Mouse (Mus musculus) CH12.LX (cell line): ENCODE measurements at regions not wholly inside any gene's neighbourhood (a gene's known extent, or its start where the extent isn't known, plus 50 kb on each side); places are given as distances from the start of the nearest gene placed in this dataset.
A peak's percentile ranks its signal among the peaks of the same experiment; 100 is the strongest.

Experiments used
- DNase-seq: peaks from one replicate; pipeline ENCODE4 v3.0.0-alpha.2; 2013; ENCODE audit errors: extremely low read depth
- H3K27ac ChIP-seq: 2 replicates; pipeline ENCODE4 v1.5.1; 2012; ENCODE audit warnings: low read depth, mild to moderate bottlenecking, control low read depth, moderate library complexity; ENCODE audit not compliant: insufficient read depth
- H3K27me3 ChIP-seq: replicated peaks from 2 replicates; pipeline ENCODE3; 2012; ENCODE audit warnings: inconsistent platforms
- H3K36me3 ChIP-seq, 2 experiments: replicated peaks in 1 of 2; 2 replicates each; pipeline versions ENCODE3 to v1.6.1; 2012; ENCODE audit warnings: inconsistent platforms in 1 of 2, low read length in 1 of 2, mild to moderate bottlenecking in 1 of 2, mixed read lengths in 1 of 2, moderate library complexity in 1 of 2; ENCODE audit not compliant: control insufficient read depth in 1 of 2, insufficient read depth in 1 of 2
- H3K4me1 ChIP-seq, 2 experiments: 2 replicates each; pipeline ENCODE4 v1.6.1; 2012; ENCODE audit warnings: inconsistent platforms in 1 of 2, moderate library complexity in 1 of 2; ENCODE audit not compliant: insufficient read depth in 2 of 2, control insufficient read depth in 1 of 2
- H3K4me2 ChIP-seq: 2 replicates; pipeline ENCODE4 v1.6.1; 2012; ENCODE audit warnings: low read depth, mild to moderate bottlenecking, control low read depth; ENCODE audit not compliant: poor library complexity, insufficient read depth, severe bottlenecking
- H3K4me3 ChIP-seq, 3 experiments: fragments of 150-350 bp in 1 of 3; sonication (generic) in 1 of 3; replicated peaks in 1 of 3; 2 replicates each; pipeline versions ENCODE3 to v1.5.1; 2011 to 2012; ENCODE audit warnings: low read depth in 2 of 3, low read length in 2 of 3, mild to moderate bottlenecking in 2 of 3, moderate library complexity in 2 of 3, control low read depth in 1 of 3, improper control_type of control experiment in 1 of 3, inconsistent platforms in 1 of 3, mixed read lengths in 1 of 3; ENCODE audit not compliant: poor library complexity in 1 of 3
- H3K79me2 ChIP-seq: replicated peaks from 2 replicates; pipeline ENCODE4 v1.6.1; 2012; ENCODE audit warnings: mild to moderate bottlenecking, moderate library complexity; ENCODE audit not compliant: control insufficient read depth, poor library complexity, insufficient read depth, severe bottlenecking; ENCODE audit errors: extremely low read depth
- H3K9ac ChIP-seq: 2 replicates; pipeline ENCODE4 v1.6.1; 2012; ENCODE audit warnings: low read depth, mild to moderate bottlenecking, control low read depth, moderate library complexity; ENCODE audit not compliant: insufficient read depth
- H3K9me3 ChIP-seq: replicated peaks from 2 replicates; pipeline ENCODE3; 2012; ENCODE audit warnings: low read length, inconsistent platforms, mixed read lengths
- CHD2 ChIP-seq: IDR thresholded peaks from 2 replicates; pipeline ENCODE4 v1.6.1; 2011; ENCODE audit warnings: low read length, improper control_type of control experiment
- CTCF ChIP-seq, 2 experiments: IDR thresholded peaks in 1 of 2; conservative IDR thresholded peaks in 1 of 2; 2 replicates each; pipeline ENCODE4 v1.5.1; 2011 to 2012; ENCODE audit warnings: low read depth in 2 of 2, low read length in 2 of 2, improper control_type of control experiment in 1 of 2, inconsistent platforms in 1 of 2, mild to moderate bottlenecking in 1 of 2, moderate library complexity in 1 of 2
- E2F4 ChIP-seq: IDR thresholded peaks from 2 replicates; pipeline ENCODE4 v1.6.1; 2011; ENCODE audit warnings: low read depth, low read length, improper control_type of control experiment; ENCODE audit not compliant: insufficient replicate concordance
- ELF1 ChIP-seq: IDR thresholded peaks from 2 replicates; pipeline ENCODE4 v1.6.1; 2014; ENCODE audit warnings: low read depth, mild to moderate bottlenecking, inconsistent platforms, low read length, improper control_type of control experiment
- EP300 ChIP-seq: IDR thresholded peaks from 2 replicates; pipeline ENCODE4 v1.6.1; 2011; ENCODE audit warnings: low read length, improper control_type of control experiment
- ETS1 ChIP-seq: conservative IDR thresholded peaks from 2 replicates; pipeline ENCODE4 v1.6.1; 2012; ENCODE audit warnings: low read depth, mild to moderate bottlenecking, inconsistent platforms, low read length, improper control_type of control experiment, moderate library complexity
- GABPA ChIP-seq: IDR thresholded peaks from 2 replicates; pipeline ENCODE4 v1.6.1; 2012; ENCODE audit warnings: low read depth, low read length, improper control_type of control experiment, inconsistent platforms; ENCODE audit not compliant: insufficient replicate concordance
- IRF4 ChIP-seq: IDR thresholded peaks from 2 replicates; pipeline ENCODE4 v1.6.1; 2014; ENCODE audit warnings: low read depth, mild to moderate bottlenecking, inconsistent platforms, low read length, improper control_type of control experiment
- JUN ChIP-seq: IDR thresholded peaks from 2 replicates; pipeline ENCODE4 v1.6.1; 2011; ENCODE audit warnings: low read depth, mild to moderate bottlenecking, low read length, improper control_type of control experiment, moderate library complexity; ENCODE audit not compliant: insufficient read depth
- KAT2A ChIP-seq: IDR thresholded peaks from 2 replicates; pipeline ENCODE4 v1.6.1; 2012; ENCODE audit warnings: low read length, improper control_type of control experiment, inconsistent platforms; ENCODE audit not compliant: insufficient replicate concordance
- MAFK ChIP-seq: IDR thresholded peaks from 2 replicates; pipeline ENCODE4 v1.6.1; 2011; ENCODE audit warnings: low read length, improper control_type of control experiment; ENCODE audit not compliant: insufficient replicate concordance
- MAZ ChIP-seq: IDR thresholded peaks from 2 replicates; pipeline ENCODE4 v1.6.1; 2012; ENCODE audit warnings: low read depth, mild to moderate bottlenecking, inconsistent platforms, low read length, improper control_type of control experiment, moderate library complexity
- MXI1 ChIP-seq: IDR thresholded peaks from 2 replicates; pipeline ENCODE4 v1.6.1; 2011; ENCODE audit warnings: mild to moderate bottlenecking, low read depth, low read length, improper control_type of control experiment
- NRF1 ChIP-seq: IDR thresholded peaks from 2 replicates; pipeline ENCODE4 v1.6.1; 2014; ENCODE audit warnings: low read depth, mild to moderate bottlenecking, inconsistent platforms, low read length, improper control_type of control experiment, moderate library complexity
- PAX5 ChIP-seq: IDR thresholded peaks from 2 replicates; pipeline ENCODE4 v1.6.1; 2012; ENCODE audit warnings: low read length, inconsistent platforms, mixed read lengths
- POLR2AphosphoS2 ChIP-seq: IDR thresholded peaks from 2 replicates; pipeline ENCODE4 v1.6.1; 2011; ENCODE audit warnings: low read depth, low read length, improper control_type of control experiment
- RAD21 ChIP-seq: IDR thresholded peaks from 2 replicates; pipeline ENCODE4 v1.6.1; 2011; ENCODE audit warnings: low read depth, mild to moderate bottlenecking, low read length, improper control_type of control experiment, moderate library complexity
- RCOR1 ChIP-seq: conservative IDR thresholded peaks from 2 replicates; pipeline ENCODE4 v1.6.1; 2012; ENCODE audit warnings: low read depth, mild to moderate bottlenecking, inconsistent platforms, low read length, improper control_type of control experiment
- SIN3A ChIP-seq: IDR thresholded peaks from 2 replicates; pipeline ENCODE4 v1.6.1; 2012; ENCODE audit warnings: low read length, improper control_type of control experiment, inconsistent platforms
- SMC3 ChIP-seq: IDR thresholded peaks from 2 replicates; pipeline ENCODE4 v1.6.1; 2011; ENCODE audit warnings: low read depth, low read length, improper control_type of control experiment
- TBP ChIP-seq: conservative IDR thresholded peaks from 2 replicates; pipeline ENCODE4 v1.6.1; 2011; ENCODE audit warnings: low read depth, low read length, improper control_type of control experiment
- TCF12 ChIP-seq: IDR thresholded peaks from 2 replicates; pipeline ENCODE4 v1.6.1; 2014; ENCODE audit warnings: low read depth, mild to moderate bottlenecking, inconsistent platforms, low read length, improper control_type of control experiment
- UBTF ChIP-seq: IDR thresholded peaks from 2 replicates; pipeline ENCODE4 v1.6.1; 2012; ENCODE audit warnings: low read depth, mild to moderate bottlenecking, inconsistent platforms, low read length, improper control_type of control experiment, moderate library complexity
- USF1 ChIP-seq: IDR thresholded peaks from 2 replicates; pipeline ENCODE4 v1.6.1; 2014; ENCODE audit warnings: low read depth, mild to moderate bottlenecking, inconsistent platforms, low read length, improper control_type of control experiment
- USF2 ChIP-seq: conservative IDR thresholded peaks from 2 replicates; pipeline ENCODE4 v1.6.1; 2011; ENCODE audit warnings: low read depth, low read length, improper control_type of control experiment
- dilution Hi-C: fragments of 300-500 bp; cut with MboI; formaldehyde crosslinking; loops from 2 replicates; pipeline ENCODE4 v1.14.3; 2020; ENCODE audit warnings: low sequenced_read_pairs; ENCODE audit not compliant: extremely low pct_unique_long_range_greater_than_20kb, extremely low pct_ligation_motif_present
- in situ Hi-C: fragments of 300-500 bp; cut with MboI; formaldehyde crosslinking; loops from 3 replicates; pipeline ENCODE4 v1.14.3; 2019; ENCODE audit warnings: low sequenced_read_pairs, low pct_ligation_motif_present, low pct_unique_long_range_greater_than_20kb, mixed read lengths

DNA sequence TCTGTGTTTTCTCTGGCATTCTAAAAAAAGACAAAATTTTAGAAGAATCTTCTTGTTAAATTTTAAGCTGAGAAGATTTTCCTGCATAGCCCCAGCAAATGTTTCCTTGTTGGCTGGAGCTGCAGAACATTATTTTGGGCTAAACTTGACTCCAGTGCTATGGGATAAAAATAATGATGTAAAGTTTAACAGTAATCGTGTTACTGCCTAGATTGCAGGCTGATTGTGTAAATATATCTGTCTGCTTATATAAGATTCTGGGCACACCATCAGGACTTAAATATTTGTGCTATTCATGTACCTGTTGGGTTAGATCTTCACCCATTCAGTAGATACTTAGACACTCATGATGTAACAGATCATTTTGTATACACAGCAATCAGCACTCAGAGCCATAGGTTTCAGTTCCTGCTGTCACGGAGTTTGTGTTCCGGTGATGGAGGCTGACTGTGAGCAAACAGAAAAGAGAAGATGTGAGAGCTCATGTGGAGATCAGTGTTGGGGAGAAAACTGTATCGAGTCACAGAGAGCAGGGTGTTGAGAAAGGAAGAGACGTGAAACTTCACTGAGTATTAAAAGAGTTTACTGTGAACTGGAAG, 561.1 kb upstream of the Camk1g start:
- no peaks in the 10 kb centered on the region for H3K9me3 ChIP-seq
- H3K4me1 ChIP-seq = peaks cover 0 to 4% of the 10 kb centered on the region in 2 experiments; a peak in 1 of 4 replicates
- no peak overlapping the region for H3K27ac ChIP-seq
- H3K27me3 ChIP-seq = no peaks in the 10 kb centered on the region
- no peaks in the 10 kb centered on the region for H3K36me3 ChIP-seq
- peak; percentile 15 for DNase-seq
- no peak overlapping the region for H3K9ac ChIP-seq
- TF ChIP-seq POLR2AphosphoS2 = no peak
- TF ChIP-seq IRF4 = 0 out of 2 replicates have a peak, but pooled peaks have one; percentile 10
- dilution Hi-C loops (no loop called here), in situ Hi-C loops (no loop called here)
- no peaks in the 10 kb centered on the region for H3K79me2 ChIP-seq
- H3K4me3 ChIP-seq = no peak overlapping the region
- no peak overlapping the region for H3K4me2 ChIP-seq

DNA sequence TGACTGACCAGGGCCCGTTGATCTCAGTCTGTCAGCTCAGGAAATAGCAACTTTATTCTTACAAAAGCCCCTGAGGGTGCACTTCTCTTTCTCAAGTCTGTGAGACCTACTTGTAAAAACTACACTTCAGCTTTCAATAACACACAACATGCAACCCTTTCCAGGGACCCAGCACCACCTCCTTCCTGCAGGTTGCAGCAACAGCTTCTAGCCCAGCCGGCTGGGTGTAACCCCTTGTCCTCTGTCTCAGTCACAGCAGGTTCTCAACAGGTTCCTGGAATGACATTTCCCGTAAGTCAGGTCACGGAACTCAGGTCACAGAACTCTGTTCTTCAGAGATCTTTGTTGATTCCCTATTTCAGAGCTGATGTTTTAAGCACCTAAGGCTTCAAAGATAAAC, 558.5 kb upstream of the Camk1g start:
- H3K4me2 ChIP-seq = no peak overlapping the region
- no peaks in the 10 kb centered on the region for H3K27me3 ChIP-seq
- H3K4me3 ChIP-seq = no peak overlapping the region
- H3K9me3 ChIP-seq = no peaks in the 10 kb centered on the region
- no peak for DNase-seq
- no peak overlapping the region for H3K27ac ChIP-seq
- peaks cover 0 to 4% of the 10 kb centered on the region in 2 experiments; a peak in 1 of 4 replicates for H3K4me1 ChIP-seq
- no peak overlapping the region for H3K9ac ChIP-seq
- dilution Hi-C loops = no loop called here
- no peaks in the 10 kb centered on the region for H3K36me3 ChIP-seq
- H3K79me2 ChIP-seq = no peaks in the 10 kb centered on the region
- in situ Hi-C loops = no loop called here
- no peak for TF ChIP-seq CHD2
- no peak for TF ChIP-seq MAZ
- TF ChIP-seq NRF1 = no peak
- TF ChIP-seq CTCF (conservative IDR thresholded peaks at IDR 0.05 in 1 of 2, IDR thresholded peaks at IDR 0.05 in 1 of 2; ENCODE audit: low read depth in 2 of 2, low read length in 2 of 2) = no peak
- no peak for TF ChIP-seq UBTF
- no peak for TF ChIP-seq ETS1
- no peak for TF ChIP-seq SMC3
- TF ChIP-seq JUN = no peak

DNA sequence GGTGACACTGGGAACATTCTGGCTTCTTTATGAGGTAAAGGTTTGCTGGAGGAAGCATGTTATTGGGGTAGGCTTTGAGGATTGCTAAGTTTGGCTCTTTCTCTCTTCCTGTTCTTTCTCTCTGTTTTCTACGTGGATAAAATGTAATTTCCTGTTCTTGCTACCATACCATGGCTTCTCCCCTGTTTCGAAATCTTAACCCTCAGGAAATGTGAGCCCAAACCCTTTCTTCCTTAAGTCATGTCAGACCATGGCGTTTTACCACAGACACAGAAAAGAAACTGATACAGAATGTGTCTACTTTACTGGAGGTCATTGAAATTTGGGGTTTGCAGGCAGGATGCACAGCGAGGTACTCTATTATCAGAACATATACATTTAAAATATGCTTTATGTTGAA, 552.7 kb upstream of the Camk1g start:
- no peak for DNase-seq
- H3K4me3 ChIP-seq = no peak overlapping the region
- H3K27me3 ChIP-seq = no peaks in the 10 kb centered on the region
- no peak overlapping the region for H3K27ac ChIP-seq
- no peaks in the 10 kb centered on the region for H3K36me3 ChIP-seq
- no peaks in the 10 kb centered on the region for H3K79me2 ChIP-seq
- dilution Hi-C loops (no loop called here), in situ Hi-C loops (no loop called here)
- H3K4me2 ChIP-seq = no peak overlapping the region
- no peaks in the 10 kb centered on the region for H3K4me1 ChIP-seq
- H3K9ac ChIP-seq = no peak overlapping the region
- H3K9me3 ChIP-seq = no peaks in the 10 kb centered on the region
- no peak for TF ChIP-seq RAD21
- no peak for TF ChIP-seq TCF12
- TF ChIP-seq EP300 = no peak
- no peak for TF ChIP-seq RCOR1
- no peak for TF ChIP-seq E2F4
- TF ChIP-seq PAX5 = no peak
- TF ChIP-seq CHD2 = no peak
- TF ChIP-seq SIN3A = no peak
- TF ChIP-seq ELF1 = no peak
- no peak for TF ChIP-seq MAFK
- no peak for TF ChIP-seq USF1
- TF ChIP-seq IRF4 = no peak
- TF ChIP-seq GABPA = no peak
- TF ChIP-seq MXI1 = no peak
- no peak for TF ChIP-seq TBP
- TF ChIP-seq ETS1 = no peak
- no peak for TF ChIP-seq USF2
- TF ChIP-seq KAT2A = no peak
